Mouse (Mus musculus): ENCODE measurements around the gene Stim2.

The Stim2 gene

DNA sequence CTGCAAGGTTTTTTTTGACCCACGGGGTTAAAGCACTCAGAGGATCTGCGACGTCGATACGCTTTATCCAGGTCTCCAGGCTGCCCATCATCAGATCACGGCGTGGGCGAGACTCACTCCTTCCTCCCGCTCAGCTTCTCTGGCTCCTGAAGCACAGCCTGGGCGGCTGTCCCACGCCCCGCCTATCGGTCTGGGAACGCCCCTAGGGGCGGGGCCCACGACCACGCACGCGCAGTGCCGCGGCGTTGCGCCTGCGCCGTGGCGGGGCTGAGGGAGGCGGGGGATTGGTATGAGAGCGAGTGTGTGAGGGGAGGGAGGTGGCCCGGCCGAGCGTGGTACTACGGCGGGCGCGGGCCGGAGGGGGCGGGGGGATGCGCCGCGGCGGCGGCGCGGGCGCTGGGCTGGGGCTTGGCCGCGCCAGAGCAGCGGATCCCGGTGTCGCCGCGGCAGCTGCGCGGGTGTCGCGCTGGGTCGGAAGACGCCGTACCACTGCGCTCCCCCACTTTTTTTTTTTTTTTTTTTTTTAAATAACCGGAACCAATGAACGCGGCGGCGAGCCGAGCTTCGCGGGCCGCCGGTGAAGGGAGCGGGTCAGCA, at the start of gene Stim2:
Stim2 (plus strand) TSS at position 354 of the 597 bp plus-strand sequence.
- peak; percentile 97 for DNase-seq (ENCODE audit: low spot score)

DNA sequence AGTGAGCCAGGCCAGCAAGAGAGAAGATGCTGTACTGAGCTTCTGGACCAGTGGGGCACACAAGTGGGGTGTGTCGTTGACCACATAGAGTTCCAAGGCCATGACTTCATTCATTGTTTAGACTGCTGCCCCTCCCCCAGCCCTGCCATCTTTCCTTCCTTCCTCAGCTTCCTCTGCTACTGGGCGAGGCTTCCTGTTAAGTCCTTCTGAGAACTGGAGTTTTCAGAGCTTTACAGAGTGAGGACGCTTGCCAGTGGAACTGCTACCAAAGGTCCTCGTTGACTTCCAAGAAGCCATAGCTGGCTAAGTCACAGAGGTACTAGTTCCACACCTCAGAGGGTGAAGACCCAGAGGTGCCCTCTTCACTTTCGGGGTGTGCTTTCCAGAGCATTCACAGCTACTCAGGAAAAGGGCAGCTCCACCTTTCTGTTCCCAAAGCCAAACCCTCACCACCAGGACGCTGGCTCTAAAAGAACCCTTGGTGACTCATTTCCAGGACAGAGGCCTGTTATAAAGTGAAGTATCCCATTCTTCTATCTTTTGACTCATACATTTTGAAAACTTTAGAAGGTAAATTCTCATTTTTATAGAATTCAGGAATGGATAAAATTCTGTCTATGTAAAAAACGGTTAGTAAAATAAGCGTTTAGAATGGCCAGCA, 49.6 kb upstream of the Stim2 start:
- DNase-seq (ENCODE audit: low spot score): no peak

DNA sequence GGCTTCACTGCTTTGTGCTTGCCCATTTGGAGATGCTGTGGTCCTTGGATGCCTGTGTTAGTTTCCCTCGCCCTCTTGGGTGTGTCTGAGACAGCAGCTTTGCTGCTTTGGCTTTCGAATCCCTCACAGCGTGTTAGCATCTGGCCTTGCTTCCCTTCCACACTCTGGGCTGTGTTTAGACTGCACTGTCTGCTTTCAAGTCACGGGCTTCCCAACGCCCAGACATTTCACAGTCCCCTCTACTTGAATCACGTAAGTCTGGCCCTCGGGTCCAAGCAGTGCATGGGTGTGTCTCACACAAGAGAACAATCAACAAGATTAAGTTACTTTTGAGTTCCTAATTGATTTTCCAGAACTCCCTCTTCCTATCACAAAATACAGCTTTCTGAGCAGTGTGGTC, 48.1 kb upstream of the Stim2 start:
- DNase-seq (ENCODE audit: low spot score): no peak

DNA sequence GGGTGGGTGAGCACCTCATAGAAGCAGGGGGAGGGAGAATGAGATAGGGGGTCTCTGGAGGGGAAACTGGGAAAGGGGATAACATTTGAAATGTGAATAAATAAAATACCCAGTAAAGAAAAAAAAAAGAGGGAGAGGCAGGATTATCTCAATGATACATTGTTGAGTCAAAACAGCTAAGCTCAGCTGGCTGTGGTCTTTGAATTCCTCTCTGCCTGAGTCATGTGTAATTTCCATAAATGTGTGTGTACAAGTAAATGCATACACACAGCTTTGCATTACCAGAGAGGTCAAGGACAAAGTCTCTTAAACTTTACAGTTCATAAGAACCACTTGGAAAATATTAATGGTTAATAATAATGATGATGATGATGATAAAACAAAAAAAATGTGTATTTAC, 45.1 kb upstream of the Stim2 start:
- DNase-seq (ENCODE audit: low spot score): no peak

DNA sequence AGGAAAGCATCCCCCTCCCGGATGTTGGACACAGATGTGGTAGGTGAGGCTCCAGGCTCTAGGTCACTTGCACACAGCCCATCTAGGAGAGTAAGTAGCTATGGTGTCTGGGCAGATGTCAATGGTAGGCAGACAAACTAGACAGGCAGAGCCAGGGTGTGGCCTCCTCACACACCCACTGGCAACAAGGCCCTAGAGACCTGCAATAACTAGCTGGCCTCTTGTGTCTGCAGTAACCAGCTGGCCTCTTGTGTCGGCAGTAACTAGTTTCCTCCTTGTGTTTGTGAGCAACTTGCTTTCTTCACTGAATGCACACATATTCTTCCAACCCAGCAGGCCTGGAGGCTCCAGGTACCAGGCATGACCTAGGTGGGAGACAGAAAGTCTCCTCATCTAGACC, 44.5 kb upstream of the Stim2 start:
- no peak for DNase-seq (ENCODE audit: low spot score)

DNA sequence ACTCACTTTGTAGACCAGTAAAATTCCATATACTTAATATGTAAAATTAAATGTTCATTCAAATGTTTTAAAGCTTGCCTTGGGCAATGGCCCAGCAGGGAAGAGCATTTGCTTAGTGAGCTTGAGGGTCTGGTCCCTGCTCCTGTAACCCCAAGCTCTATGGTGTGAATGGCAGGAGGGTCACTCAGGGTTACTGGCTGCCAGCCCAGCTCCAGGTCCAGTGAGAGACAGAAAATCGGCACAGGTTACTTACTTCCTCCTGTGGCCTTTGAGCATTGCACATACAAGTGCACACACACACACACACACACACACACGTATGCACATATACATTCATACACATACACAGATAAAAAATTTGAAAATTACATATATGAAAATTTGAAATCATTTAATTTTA, 42.3 kb upstream of the Stim2 start:
- DNase-seq (ENCODE audit: low spot score): no peak

DNA sequence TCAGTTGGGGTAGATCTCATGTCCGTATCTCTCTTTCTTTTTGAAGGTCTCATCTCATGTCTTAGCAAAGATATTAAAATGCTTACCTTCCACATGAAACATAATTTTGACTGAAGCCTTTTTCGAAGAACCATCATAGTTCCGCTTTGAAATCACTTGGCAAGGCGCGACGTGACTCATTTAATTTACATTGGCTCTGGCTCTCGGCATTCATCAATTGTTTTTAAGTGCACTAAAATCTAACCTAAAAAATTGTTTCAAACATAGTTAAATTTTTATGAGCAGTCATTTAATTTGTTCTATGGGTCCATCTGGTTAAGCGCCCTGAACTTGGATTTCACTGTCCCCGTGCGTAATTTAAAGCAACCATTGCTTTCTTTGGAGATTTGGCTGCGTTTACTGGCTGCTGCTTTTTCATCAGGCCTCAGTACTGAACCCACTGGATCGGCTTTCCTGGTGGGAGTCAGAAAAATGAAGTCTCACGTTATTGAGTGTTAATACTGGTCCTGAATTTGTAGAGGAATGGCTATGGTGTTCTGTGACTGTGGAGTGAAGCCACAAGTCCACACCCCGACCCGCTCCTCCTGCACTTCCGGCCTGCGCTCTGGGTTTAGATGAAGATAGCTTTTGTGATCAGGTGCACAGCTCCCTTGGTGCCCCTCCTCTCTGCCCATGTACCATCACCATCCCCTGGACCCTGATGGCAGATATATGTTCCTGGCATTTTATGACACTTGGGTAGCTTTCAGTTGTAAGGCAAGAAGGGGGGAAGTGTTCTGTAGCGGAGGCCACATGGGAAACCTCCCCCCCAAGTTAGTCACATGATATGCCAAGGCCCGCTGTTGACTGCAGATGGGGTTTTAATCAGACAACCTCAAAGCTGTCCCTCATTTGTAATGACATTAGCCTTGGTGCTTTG, 41.6 kb upstream of the Stim2 start:
- DNase-seq (ENCODE audit: low spot score): no peak

DNA sequence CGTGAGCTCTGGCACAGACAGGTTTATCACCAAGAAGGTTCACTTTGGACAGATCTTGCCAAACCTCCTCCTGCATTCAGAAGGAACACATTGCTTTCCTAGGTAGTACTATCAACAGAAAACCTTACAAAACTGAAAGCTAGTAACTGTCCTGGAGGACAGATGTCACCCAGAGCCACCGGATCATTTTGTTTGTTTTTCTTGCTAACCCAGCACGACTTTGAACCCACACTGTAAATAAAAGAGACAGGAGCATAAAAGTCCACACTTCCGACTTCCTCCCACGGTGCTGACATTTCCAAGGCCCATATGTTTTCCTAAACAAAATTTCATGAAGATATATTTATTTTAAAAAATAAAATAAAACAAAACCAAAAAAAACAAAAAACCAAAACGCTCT, 41.0 kb upstream of the Stim2 start:
- no peak for DNase-seq (ENCODE audit: low spot score)

DNA sequence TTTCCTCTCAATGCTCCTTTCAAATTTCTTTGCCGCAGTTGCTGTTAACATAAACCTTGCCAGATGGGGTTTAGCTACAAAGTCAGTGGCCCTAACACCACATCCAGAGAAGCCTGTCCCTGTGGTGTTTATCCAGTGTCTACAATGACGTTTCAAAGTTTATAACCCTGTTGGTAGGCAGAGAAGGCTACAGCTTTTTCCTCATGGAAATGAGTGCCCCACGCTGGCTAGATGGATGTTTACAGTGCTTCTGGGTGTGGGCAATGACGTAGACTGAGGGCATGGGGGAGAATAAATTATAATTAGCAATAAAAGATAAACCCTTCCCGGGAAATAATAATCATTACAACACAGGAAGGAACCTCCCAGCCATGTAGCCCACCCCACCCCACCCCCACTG, 37.1 kb upstream of the Stim2 start:
- DNase-seq (ENCODE audit: low spot score): no peak

DNA sequence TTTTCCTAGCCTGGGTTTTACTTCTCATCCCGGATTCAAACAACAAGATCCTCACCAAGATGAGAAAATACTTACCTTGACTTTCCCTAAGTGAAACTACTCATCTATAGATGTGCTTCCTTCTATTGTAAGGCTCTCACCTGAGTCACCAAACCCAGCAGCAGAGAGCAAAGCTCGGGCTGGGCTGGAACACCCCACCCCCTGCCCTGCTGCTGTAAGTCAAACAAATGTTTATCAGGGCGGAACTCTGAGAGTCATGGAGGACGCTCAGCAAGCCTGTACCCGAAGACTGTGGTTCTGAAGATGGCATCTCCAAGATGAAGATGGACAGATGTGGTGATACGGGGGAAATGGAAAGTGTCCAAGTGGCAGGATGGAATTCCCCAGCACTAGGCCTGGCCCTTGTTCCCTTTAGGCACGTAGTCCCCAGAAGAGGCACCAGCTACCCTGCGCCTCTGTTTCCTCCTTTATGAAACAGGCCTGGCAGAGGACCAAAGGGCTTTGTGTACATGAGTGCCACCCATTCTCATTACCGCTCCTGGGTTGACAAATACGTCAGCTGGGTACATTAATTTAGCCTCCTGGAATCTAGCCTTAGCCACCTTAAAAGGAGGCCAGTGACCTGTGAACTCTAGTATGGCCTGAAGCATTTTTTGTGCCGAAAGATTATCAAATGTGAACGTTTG, 36.3 kb upstream of the Stim2 start:
- DNase-seq (ENCODE audit: low spot score): no peak

DNA sequence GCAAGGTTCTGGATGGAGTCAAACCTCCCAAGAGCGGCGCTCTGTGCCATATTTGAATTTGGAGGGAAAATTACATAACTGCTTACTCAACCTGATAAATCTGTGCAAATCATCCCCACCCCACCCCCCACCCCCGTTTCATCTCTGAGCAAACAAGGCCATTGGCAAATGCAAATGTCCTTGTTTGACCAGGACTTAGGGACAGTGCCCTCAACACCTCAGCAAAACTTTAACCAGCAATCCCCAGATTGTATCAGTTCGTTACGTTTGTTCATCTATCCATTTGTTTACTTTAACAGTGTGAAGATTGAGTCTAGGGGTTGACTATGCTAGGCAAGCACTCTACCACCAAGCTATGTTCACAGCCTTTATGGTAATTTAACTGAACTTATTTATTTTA, 32.6 kb upstream of the Stim2 start:
- no peak for DNase-seq (ENCODE audit: low spot score)

DNA sequence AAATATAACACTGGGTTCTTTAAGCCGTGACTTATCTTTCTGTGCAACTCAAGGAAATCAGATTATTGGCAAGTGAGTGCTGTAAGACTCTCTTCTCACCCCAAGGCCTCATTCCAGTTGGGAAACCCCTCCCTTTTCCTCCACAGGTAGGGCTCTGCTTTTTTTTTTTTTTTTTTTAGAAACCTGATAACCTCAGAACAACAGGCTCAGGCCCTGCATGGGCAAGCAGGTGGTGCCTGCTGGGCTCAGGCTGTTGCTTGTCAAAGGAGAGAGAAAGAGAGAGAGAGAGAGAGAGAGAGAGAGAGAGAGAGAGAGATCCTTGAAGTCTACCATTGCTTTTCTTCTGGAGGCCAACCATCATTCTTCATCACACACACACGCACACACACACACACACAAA, 30.7 kb upstream of the Stim2 start:
- DNase-seq (ENCODE audit: low spot score): no peak

DNA sequence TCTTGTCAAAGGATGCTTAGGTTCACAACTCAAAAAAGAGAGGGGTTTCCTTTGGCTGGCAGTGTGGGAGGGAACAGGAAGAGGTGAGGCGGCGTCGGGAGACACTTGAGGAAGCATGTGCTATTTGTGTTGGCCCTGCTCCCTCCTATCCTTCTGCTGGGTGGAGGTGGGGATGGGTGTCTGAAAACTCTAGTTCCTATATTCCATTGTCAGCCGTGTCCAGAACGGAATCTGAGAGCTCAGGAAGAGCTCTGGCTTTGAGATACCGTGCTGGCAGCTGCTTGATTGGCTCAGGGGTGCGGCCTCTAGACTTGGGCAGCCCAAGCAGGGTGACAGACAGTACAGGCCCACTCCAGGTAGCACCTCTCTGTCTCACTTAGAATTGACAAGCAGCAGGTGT, 28.1 kb upstream of the Stim2 start:
- no peak for DNase-seq (ENCODE audit: low spot score)

DNA sequence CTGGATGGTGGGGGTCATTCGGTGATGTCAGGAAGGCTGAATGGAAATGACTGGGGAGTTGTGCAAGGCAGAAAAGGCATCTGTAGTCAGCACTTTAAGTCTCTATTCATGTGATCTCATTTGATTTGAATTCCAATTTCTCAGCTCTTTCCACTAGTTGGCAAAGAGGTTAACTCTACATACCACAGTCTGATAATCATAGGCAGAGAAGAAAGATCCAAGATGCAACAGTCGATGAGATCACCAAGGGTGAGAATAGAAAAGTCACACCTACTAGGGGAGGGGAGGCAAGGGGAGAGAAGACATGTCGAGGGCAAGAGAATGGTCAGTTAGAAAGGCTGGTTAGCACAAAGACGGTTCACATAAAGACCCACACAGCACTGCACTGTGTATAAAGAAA, 27.1 kb upstream of the Stim2 start:
- DNase-seq (ENCODE audit: low spot score): no peak

DNA sequence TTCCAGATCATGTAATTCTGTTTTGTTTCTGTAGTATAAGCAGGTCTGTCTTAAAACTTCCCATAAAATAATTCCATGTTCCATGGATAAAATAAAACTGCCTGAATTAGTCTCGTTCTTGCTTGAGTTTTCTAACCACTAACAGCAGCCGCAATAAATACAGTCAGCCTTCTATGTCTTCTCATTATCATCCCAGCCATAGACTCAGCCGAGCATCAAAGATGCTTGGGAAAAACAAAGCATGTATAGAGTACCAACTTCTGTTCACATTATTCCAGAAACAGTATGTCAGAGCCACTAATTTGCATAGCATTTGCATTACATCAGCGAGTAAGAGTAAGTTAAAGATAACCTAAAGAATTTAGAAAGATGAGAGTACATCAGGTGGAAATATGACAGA, 25.4 kb upstream of the Stim2 start:
- no peak for DNase-seq (ENCODE audit: low spot score)

DNA sequence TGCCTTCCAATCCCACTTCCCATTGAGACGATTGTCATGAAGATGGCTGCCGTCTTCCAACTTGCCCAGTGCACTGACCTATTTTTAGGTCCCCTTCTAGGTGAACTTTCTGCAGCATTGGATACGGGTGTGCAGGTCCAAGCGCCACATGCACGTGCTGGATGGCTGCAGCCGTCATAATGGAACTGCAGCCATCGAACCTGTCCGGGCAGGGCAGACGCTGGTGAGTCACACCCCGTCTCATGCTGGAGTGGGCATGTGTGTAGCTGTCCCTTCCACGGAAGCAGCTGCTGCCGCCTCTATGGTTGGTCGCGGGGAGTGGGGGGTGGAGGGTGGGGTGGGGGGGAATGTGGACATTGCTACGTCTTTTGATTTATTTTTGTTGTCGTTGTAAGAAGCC, 21.8 kb upstream of the Stim2 start:
- DNase-seq (ENCODE audit: low spot score): no peak

DNA sequence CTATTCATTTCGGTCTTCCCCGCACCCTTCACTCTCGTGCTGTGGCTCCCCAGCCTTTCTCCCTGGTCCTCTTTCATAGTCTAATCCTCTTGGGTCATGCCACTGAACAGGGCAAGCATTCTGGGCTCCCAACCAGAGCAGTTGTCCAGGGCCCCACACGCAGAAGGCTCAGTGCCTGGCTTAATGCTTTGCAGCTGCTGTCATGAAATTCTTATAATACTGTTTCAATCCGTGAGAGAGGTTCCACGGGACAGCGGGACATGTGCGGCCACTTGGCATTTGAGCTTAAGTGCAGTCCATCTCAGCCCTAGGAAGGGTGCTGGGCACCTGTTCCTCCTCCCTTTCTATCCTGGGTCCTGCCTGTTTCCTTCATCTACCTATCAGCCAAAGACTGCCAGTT, 21.2 kb upstream of the Stim2 start:
- DNase-seq (ENCODE audit: low spot score): no peak

DNA sequence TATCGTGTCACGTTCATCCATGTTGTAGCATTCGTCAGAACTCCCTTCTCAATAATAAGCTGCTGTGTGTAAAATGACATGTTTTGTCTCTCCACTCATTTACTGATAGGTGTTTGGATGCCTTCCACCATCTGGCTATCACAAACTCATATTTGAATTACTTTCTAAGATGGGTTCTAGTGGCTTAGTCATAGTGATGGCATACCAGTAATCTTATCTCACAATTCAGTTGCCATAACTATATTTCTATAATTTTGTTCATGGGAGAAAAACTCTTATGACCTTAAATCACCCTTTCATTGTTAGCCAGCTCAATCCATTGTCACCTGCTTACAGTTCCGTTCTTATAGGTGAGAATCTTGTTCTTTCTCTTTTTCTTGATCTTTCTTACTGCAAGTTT, 14.9 kb upstream of the Stim2 start:
- DNase-seq (ENCODE audit: low spot score): no peak

DNA sequence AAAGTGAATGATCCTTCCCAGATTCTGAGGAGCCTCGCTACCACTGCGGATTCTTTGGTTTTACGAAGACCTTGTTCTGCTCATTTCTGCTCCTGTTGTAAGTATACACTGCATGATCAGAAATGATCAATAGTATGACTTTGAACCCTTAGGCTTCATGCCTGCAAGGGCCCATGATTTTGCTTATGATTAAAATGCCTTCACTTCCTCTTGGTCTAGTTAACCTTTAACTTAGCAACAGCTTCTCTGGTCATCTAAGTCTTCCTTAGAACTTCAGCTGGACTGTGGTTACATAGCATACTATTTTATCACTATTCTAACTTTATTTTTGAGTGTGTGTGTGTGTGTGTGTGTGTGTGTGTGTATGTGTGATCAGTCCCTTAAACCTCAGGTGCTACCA, 12.7 kb upstream of the Stim2 start:
- no peak for DNase-seq (ENCODE audit: low spot score)

DNA sequence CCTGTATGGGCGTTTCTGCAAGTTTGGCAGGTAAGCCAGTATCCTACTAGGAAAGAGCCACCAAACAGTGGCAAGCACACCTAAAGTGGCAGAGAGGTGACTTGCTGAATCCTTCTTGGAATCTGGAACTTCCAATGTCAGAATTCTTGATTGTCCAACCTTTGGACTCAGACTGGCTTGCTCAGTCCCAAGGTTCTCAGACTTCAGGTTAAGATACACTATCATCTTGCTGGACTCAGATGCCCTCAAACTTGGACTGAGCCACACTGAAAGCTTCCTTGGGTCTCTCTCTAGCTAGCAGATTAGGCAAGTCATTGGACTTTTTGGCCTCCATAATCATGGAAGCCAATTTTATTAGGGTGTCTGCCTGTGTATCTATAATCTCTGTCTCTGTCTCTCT, 10.8 kb upstream of the Stim2 start:
- no peak for DNase-seq (ENCODE audit: low spot score)

DNA sequence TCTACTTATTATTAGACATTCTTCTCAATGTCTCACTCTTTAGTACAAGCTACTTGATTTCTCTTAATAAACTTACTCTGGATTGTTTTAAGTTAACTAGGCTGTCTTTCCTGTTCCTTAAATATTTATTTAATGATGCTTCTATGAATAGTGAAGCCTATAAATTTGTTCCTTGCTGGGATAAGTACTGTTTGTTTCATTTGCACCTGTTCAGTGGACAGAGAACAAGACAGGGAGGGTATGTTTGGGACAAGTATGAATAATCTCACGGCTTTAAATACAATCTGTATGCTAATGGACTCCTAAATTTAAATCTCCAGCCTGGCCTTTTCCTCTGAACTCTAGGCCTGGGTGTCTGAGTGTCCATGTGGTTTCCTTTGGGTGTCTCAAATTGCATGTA, 10.2 kb upstream of the Stim2 start:
- no peak for DNase-seq (ENCODE audit: low spot score)

DNA sequence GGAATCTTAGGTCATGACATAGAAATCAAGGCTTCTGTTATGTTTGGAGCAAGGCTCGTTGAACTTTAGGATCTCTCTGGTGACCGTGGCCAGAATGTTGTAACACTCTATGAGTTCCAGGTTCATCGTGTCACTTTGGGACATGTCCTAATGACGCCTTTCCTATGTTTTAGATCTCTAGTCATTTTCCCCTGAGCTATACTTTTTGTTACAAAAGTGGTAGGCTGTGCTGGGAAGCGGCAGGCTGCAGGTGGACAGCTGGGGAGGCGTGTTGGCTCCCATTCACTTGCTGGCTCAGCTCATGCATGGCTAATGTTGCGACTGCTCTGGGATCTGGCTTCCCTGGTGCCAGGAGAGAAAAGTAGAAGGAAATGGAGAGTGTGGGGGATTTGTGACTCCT, 5.7 kb upstream of the Stim2 start:
- DNase-seq (ENCODE audit: low spot score): no peak

DNA sequence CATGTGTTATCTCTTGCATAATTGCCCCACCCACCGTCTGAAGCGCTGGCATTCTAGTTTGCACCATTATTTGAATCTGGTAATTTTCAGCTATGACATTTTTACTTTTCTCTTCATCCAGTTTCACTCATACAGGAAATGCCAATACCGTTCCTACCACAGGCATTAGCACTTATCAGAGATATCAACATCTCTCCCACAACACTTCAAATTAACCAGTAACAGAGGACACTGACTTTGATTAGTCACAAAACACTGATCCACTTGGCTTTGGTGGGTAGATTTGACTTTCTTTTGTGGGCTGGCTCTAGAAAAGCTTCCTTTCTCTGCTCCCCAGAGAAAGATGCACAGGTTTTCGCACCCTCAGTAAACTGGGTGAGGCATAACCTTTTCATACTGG, 3.7 kb upstream of the Stim2 start:
- DNase-seq (ENCODE audit: low spot score): no peak
